Mouse (Mus musculus): Measurements from ENCODE around the gene Traf3ip2.

- TF ChIP-seq CTCF (IDR thresholded peaks at IDR 0.05) (no peak), EP300 (IDR thresholded peaks at IDR 0.05) (no peak)
These were observed 603 bp upstream of the Traf3ip2 start for GRCm38 (mm10) chr10:39612131-39612530.
